Mouse (Mus musculus) R1 (cell line): Measurements from ENCODE around the gene Dot1l.
"Not testable (repeated sequence)": the region's sequence is repeated elsewhere in the genome, so short reads cannot be mapped to it uniquely, and the experiment has no call there.

Experiments
- DNase-seq: peaks from one replicate; pipeline ENCODE4 v3.0.0-alpha.2; 2018; ENCODE audit warnings: low read depth, low spot score

Dot1l gene

GRCm38 (mm10) chr10:80808985-80809632 lies 54.1 kb downstream of the Dot1l start:
- DNase-seq: peak; percentile 43

GRCm38 (mm10) chr10:80810084-80810483 lies 55.1 kb downstream of the Dot1l start:
- DNase-seq: no peak

- no peak for DNase-seq
Observed at GRCm38 (mm10) chr10:80812391-80813041, 57.5 kb downstream of the Dot1l start.

GRCm38 (mm10) chr10:80813366-80813765 lies 58.4 kb downstream of the Dot1l start, which contains the start of gene Jsrp1:
Gene Jsrp1 (minus strand): TSS chr10:80813498.
- DNase-seq: no peak

DNA sequence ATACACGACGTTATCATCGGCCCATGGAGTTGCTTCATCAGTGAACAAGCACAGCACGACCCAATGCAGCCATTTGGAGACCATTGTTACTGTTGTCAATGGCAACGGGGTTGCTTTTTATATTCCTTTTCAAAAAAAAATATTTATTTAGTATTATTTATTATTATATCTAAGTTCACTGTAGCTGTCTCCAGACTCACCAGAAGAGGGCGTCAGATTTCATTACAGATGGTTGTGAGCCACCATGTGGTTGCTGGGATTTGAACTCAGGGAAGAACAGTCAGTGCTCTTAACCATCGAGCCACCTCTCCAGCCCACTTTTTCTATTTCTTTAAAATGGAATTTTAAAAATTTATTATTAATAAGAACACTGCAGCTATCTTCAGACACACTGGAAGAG lies 59.8 kb downstream of the Dot1l start:
- no peak for DNase-seq

DNA sequence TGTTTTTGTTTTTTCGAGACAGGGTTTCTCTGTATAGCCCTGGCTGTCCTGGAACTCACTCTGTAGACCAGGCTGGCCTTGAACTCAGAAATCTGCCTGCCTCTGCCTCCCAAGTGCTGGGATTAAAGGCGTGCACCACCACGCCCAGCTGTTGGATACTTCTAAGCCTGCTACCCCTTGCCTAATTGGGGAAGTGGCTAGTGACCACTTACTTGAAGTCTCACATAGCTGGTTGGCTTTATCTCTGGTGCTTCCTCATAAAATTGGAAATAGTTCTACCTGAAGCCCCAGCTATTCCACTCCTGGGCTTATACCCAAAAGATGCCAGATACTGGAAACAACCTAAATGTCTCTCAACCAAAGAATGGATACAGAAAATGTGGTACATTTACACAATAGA lies 61.3 kb downstream of the Dot1l start:
- not testable (repeated sequence) for DNase-seq

GRCm38 (mm10) chr10:80817164-80817563 lies 62.2 kb downstream of the Dot1l start:
- no peak for DNase-seq

GRCm38 (mm10) chr10:80817955-80818354 lies 62.9 kb downstream of the Dot1l start:
- peak; percentile 67 for DNase-seq

- no peak for DNase-seq
Observed at GRCm38 (mm10) chr10:80818599-80819281, 63.7 kb downstream of the Dot1l start.

- no peak for DNase-seq
Observed at GRCm38 (mm10) chr10:80819406-80819805, 64.4 kb downstream of the Dot1l start.

GRCm38 (mm10) chr10:80821991-80822390 lies 67.0 kb downstream of the Dot1l start:
- DNase-seq: peak; percentile 75

DNA sequence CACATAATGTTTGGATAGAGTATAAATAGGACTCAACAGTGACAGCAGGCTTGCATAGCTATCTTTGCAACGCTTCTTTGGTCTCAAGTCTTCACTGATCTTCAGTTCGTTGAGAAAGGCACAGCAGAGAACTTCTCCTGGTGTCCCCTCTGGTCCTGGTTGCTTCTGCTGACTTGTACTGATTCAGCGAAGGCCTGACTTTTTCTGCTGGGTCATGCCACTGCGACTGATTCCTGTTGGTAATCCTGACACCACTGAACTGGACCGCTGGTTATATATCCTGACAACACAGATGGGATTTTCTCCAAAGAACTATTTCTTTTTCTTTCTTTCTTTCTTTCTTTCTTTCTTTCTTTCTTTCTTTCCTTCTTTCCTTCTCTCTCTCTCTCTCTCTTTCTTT lies 67.5 kb downstream of the Dot1l start:
- no peak for DNase-seq

DNA sequence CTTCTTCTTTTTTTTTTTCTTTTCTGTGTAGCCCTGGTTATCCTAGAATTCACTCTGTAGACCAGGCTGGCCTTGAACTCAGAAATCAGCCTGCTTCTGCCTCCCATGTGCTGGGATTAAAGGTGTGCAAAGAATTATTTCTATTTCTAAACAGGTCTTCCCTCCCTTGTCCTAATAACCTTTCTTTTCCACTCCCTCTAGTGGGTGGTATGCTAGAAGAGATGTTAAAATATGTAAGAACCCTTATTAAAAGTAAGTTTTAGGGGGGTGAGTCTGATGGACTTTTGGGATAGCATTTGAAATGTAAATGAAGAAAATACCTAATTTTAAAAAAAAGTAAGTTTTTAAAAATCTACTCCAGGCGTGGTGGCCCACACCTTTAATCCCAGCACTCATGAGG lies 68.3 kb downstream of the Dot1l start:
- no peak for DNase-seq

- DNase-seq: no peak
Observed at GRCm38 (mm10) chr10:80823847-80824643, 69.0 kb downstream of the Dot1l start.

DNA sequence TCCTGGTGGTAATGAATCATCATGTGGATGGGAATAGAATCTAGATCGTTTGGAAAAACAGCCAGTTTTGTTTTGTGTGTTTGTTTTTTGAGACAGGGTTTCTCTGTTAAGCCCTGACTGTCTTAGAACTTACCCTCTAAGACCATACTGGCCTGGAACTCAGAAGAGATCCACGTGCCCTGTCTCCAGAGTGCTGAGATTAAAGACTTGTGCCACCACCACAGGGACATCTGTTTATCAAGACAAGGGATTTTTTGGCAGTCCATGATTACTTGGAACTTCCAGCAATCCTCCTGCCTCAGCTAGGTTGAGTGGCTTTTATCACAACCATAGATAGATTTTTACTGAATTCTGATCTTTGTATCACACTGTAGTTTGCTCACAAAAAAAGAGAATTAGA lies 69.8 kb downstream of the Dot1l start:
- no peak for DNase-seq

GRCm38 (mm10) chr10:80826151-80827062 lies 71.4 kb downstream of the Dot1l start, which contains the start of gene Oaz1:
Gene Oaz1 (plus strand): TSS chr10:80826656.
- peak; percentile 100 for DNase-seq

GRCm38 (mm10) chr10:80827063-80827869 lies 72.3 kb downstream of the Dot1l start:
- no peak for DNase-seq

DNA sequence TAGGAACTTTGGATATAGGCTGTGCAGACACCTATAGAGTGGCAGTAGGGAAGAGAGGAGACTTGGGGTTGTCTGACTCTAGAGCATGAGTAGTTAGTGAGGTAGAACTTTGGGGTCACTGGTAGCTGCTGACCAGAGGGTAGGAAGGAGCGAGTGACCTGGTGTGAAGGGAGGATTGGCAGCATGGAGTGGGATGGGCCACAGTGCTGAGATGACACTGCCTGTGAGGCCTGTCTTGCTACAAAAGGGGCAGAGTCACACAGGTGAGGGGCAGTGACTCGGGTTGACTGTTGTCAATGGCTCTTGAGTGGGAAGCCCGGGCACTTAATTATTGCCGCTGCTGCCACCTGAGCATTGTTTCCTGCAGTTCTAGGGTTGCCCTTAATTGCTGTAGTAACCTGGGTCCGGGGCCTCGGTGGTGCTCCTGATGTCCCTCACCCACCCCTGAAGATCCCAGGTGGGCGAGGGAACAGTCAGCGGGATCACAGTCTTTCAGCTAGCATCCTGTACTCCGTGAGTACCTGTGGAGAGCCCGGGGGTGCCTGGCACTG lies 72.9 kb downstream of the Dot1l start:
- DNase-seq: no peak

- not testable (repeated sequence) for DNase-seq
Observed at GRCm38 (mm10) chr10:80828587-80828986, 73.6 kb downstream of the Dot1l start.
